Mouse (Mus musculus) lung, postnatal 0 days (tissue): ENCODE measurements around the gene Lekr1.

Experiments
- CTCF ChIP-seq: IDR thresholded peaks from 2 replicates; pipeline ENCODE4 v1.5.1; 2016; ENCODE audit warnings: antibody characterized with exemption, mild to moderate bottlenecking
- EP300 ChIP-seq: IDR thresholded peaks from 2 replicates; pipeline ENCODE4 v1.6.1; 2016; ENCODE audit warnings: antibody characterized with exemption, mild to moderate bottlenecking, control low read depth

- TF ChIP-seq CTCF (no peak), EP300 (peak; percentile 99)
These were observed 179.0 kb downstream of the Lekr1 start for GRCm38 (mm10) chr3:65844851-65845552.
